Mouse (Mus musculus) kidney, postnatal 0 days (tissue): ENCODE measurements at regions not wholly inside any gene's neighbourhood (a gene's known extent, or its start where the extent isn't known, plus 50 kb on each side); places are given as distances from the start of the nearest gene placed in this dataset.
A peak's percentile ranks its signal among the peaks of the same experiment; 100 is the strongest.

ENCODE experiments used
- ATAC-seq: fragments of 200-750 bp; cut with Nextera tagmentation; replicated peaks from 2 replicates; pipeline ENCODE4 v1.8.0; 2017; ENCODE audit warnings: low read depth, moderate number of reproducible peaks, moderate TSS enrichment, moderate library complexity; ENCODE audit not compliant: low FRiP score
- DNase-seq: peaks from one replicate; pipeline ENCODE4 v3.0.0-alpha.2; 2016; ENCODE audit warnings: low spot score
- H3K27ac ChIP-seq: fragments of 300-500 bp; sonication (generic); 2 replicates; pipeline ENCODE4 v1.5.1; 2014; ENCODE audit warnings: mild to moderate bottlenecking
- H3K27me3 ChIP-seq: fragments of 300-500 bp; sonication (generic); 2 replicates; pipeline ENCODE4 v1.6.1; 2014; ENCODE audit warnings: low read length, mixed read lengths; ENCODE audit not compliant: insufficient read depth
- H3K36me3 ChIP-seq: fragments of 300-500 bp; sonication (generic); 2 replicates; pipeline ENCODE4 v1.6.1; 2014; ENCODE audit warnings: low read length, mixed read lengths; ENCODE audit not compliant: insufficient read depth
- H3K4me1 ChIP-seq: fragments of 300-500 bp; sonication (generic); replicated peaks from 2 replicates; pipeline ENCODE4 v1.6.1; 2014; ENCODE audit warnings: antibody characterized with exemption, low read length, mixed read lengths; ENCODE audit not compliant: insufficient read depth
- H3K4me2 ChIP-seq: fragments of 300-500 bp; sonication (generic); 2 replicates; pipeline ENCODE4 v1.6.1; 2014; ENCODE audit warnings: mild to moderate bottlenecking, low read length, moderate library complexity, mixed read lengths
- H3K4me3 ChIP-seq: fragments of 300-500 bp; sonication (generic); replicated peaks from 2 replicates; pipeline ENCODE4 v1.5.1; 2014; ENCODE audit warnings: low read depth, low read length
- H3K9ac ChIP-seq: fragments of 300-500 bp; sonication (generic); 2 replicates; pipeline ENCODE4 v1.6.1; 2014; ENCODE audit warnings: low read depth, low read length
- H3K9me3 ChIP-seq: fragments of 300-500 bp; sonication (generic); replicated peaks from 2 replicates; pipeline ENCODE4 v1.6.1; 2016; ENCODE audit warnings: low read length, inconsistent platforms, mixed read lengths
- CTCF ChIP-seq: IDR thresholded peaks from 2 replicates; pipeline ENCODE4 v1.5.1; 2016; ENCODE audit warnings: antibody characterized with exemption, low read depth, mild to moderate bottlenecking, moderate library complexity
- WGBS: fragments of 180-500 bp; shearing (Covaris S2); extraction: QIAGEN DNeasy Blood & Tissue Kit; methylation state at CpG from one replicate; pipeline ENCODE4 v1.1.7; 2014; 5-methylcytosine and 5-hydroxymethylcytosine counted together

GRCm38 (mm10) chr9:41610347-41610746 lies 448.9 kb upstream of the Ubash3b start:
- Histone ChIP-seq H3K4me3 (no peak overlapping the region), H3K27me3 (no peaks in the 10 kb centered on the region), H3K4me2 (no peak overlapping the region), H3K36me3 (no peaks in the 10 kb centered on the region), H3K4me1 (no peaks in the 10 kb centered on the region), H3K27ac (no peak overlapping the region), H3K9ac (no peak overlapping the region), H3K9me3 (no peaks in the 10 kb centered on the region)
- no peak for TF ChIP-seq CTCF
- ATAC-seq (no peak), DNase-seq (no peak)
- 27% methylated on average over 4 of the region's 4 CpGs for WGBS

- H3K4me3 ChIP-seq = no peak overlapping the region
- H3K27me3 ChIP-seq = no peaks in the 10 kb centered on the region
- H3K4me1 ChIP-seq = no peaks in the 10 kb centered on the region
- H3K36me3 ChIP-seq = no peaks in the 10 kb centered on the region
- no peak for ATAC-seq
- WGBS = 75% methylated on average over 1 of the region's 1 CpGs
- DNase-seq = no peak
- no peak overlapping the region for H3K4me2 ChIP-seq
- no peak overlapping the region for H3K9ac ChIP-seq
- H3K27ac ChIP-seq = no peak overlapping the region
- no peak for TF ChIP-seq CTCF
- no peaks in the 10 kb centered on the region for H3K9me3 ChIP-seq
Measured at GRCm38 (mm10) chr9:41606136-41606535, 444.6 kb upstream of the Ubash3b start.

GRCm38 (mm10) chr9:41604916-41605315 lies 443.4 kb upstream of the Ubash3b start:
- Histone ChIP-seq H3K4me1 (no peaks in the 10 kb centered on the region), H3K27me3 (no peaks in the 10 kb centered on the region), H3K9me3 (no peaks in the 10 kb centered on the region), H3K27ac (no peak overlapping the region), H3K4me2 (no peak overlapping the region), H3K9ac (no peak overlapping the region), H3K4me3 (no peak overlapping the region), H3K36me3 (no peaks in the 10 kb centered on the region)
- ATAC-seq = no peak
- DNase-seq = no peak
- no peak for TF ChIP-seq CTCF
- 68% methylated on average over 1 of the region's 1 CpGs for WGBS

- DNase-seq (no peak), ATAC-seq (no peak)
- no peak for TF ChIP-seq CTCF
- Histone ChIP-seq H3K4me1 (no peaks in the 10 kb centered on the region), H3K9me3 (no peaks in the 10 kb centered on the region), H3K27ac (no peak overlapping the region), H3K9ac (no peak overlapping the region), H3K4me2 (no peak overlapping the region), H3K36me3 (no peaks in the 10 kb centered on the region), H3K27me3 (no peaks in the 10 kb centered on the region), H3K4me3 (no peak overlapping the region)
- WGBS = 60% methylated on average over 3 of the region's 3 CpGs
Measured at GRCm38 (mm10) chr9:41600778-41601177, 439.3 kb upstream of the Ubash3b start.

GRCm38 (mm10) chr9:41599874-41600273 lies 438.4 kb upstream of the Ubash3b start:
- 53% methylated on average over 1 of the region's 1 CpGs for WGBS
- DNase-seq (no peak), ATAC-seq (no peak)
- Histone ChIP-seq H3K4me2 (no peak overlapping the region), H3K9ac (no peak overlapping the region), H3K4me3 (no peak overlapping the region), H3K9me3 (no peaks in the 10 kb centered on the region), H3K4me1 (no peaks in the 10 kb centered on the region), H3K27me3 (no peaks in the 10 kb centered on the region), H3K27ac (no peak overlapping the region), H3K36me3 (no peaks in the 10 kb centered on the region)
- TF ChIP-seq CTCF = no peak

GRCm38 (mm10) chr9:41595749-41596148 lies 434.3 kb upstream of the Ubash3b start:
- Histone ChIP-seq H3K9ac (no peak overlapping the region), H3K4me3 (no peak overlapping the region), H3K27me3 (no peaks in the 10 kb centered on the region), H3K4me2 (no peak overlapping the region), H3K9me3 (no peaks in the 10 kb centered on the region), H3K27ac (no peak overlapping the region), H3K4me1 (no peaks in the 10 kb centered on the region), H3K36me3 (no peaks in the 10 kb centered on the region)
- peak; percentile 63 for DNase-seq
- 58% methylated on average over 5 of the region's 5 CpGs for WGBS
- TF ChIP-seq CTCF = no peak
- ATAC-seq = no peak

GRCm38 (mm10) chr9:41593998-41594397 lies 432.5 kb upstream of the Ubash3b start:
- Histone ChIP-seq H3K9ac (no peak overlapping the region), H3K4me1 (no peaks in the 10 kb centered on the region), H3K36me3 (no peaks in the 10 kb centered on the region), H3K4me3 (no peak overlapping the region), H3K4me2 (no peak overlapping the region), H3K9me3 (no peaks in the 10 kb centered on the region), H3K27me3 (no peaks in the 10 kb centered on the region), H3K27ac (no peak overlapping the region)
- 83% methylated on average over 7 of the region's 7 CpGs for WGBS
- TF ChIP-seq CTCF = no peak
- ATAC-seq (no peak), DNase-seq (no peak)
